Mouse (Mus musculus): Measurements from ENCODE around the gene Ibsp. TPM values are rescaled to one million over a fixed set of nuclear protein-coding genes. Genes with fewer than 3 reads are reported as not detected.
A peak's percentile ranks its signal among the peaks of the same experiment; 100 is the strongest.

Ibsp gene
- 0.20 and 0.28 TPM in 2 replicates for polyA plus RNA-seq (2016; fragmentation: Nextera tagmentation; extraction: Ambion mirVana)

GRCm38 (mm10) chr5:104298994-104299393 lies at the start of gene Ibsp:
Gene Ibsp (plus strand): TSS chr5:104299171.
- Histone ChIP-seq H3K4me1 (peaks cover 5% of the 10 kb centered on the region), H3K27me3 (replicated peaks; ENCODE audit: low read depth, poor library complexity, severe bottlenecking) (no peaks in the 10 kb centered on the region), H3K9me3 (no peaks in the 10 kb centered on the region), H3K36me3 (replicated peaks) (no peaks in the 10 kb centered on the region), H3K4me3 (no peak within 1 kb of the TSS), H3K27ac (replicated peaks) (no peak within 1 kb of the TSS)
- 65% methylated on average over 6 of the region's 6 CpGs for WGBS
- no peak for DNase-seq (ENCODE audit: low spot score)

- Histone ChIP-seq H3K36me3 (replicated peaks) (no peaks in the 10 kb centered on the region), H3K4me1 (0 out of 2 replicates have a peak, but pooled peaks cover 3% of the 10 kb centered on the region), H3K27ac (replicated peaks) (no peak overlapping the region), H3K9me3 (no peaks in the 10 kb centered on the region), H3K27me3 (replicated peaks; ENCODE audit: low read depth, poor library complexity, severe bottlenecking) (no peaks in the 10 kb centered on the region), H3K4me3 (no peak overlapping the region)
- no peak for DNase-seq (ENCODE audit: low spot score)
- WGBS = 85% methylated on average over 5 of the region's 5 CpGs
Measured at GRCm38 (mm10) chr5:104251811-104252210, 47.2 kb upstream of the Ibsp start.

- WGBS = 76% methylated on average over 3 of the region's 3 CpGs
- H3K27me3 ChIP-seq (replicated peaks; ENCODE audit: low read depth, poor library complexity, severe bottlenecking) = no peaks in the 10 kb centered on the region
- DNase-seq (ENCODE audit: low spot score) = no peak
- no peak overlapping the region for H3K27ac ChIP-seq (replicated peaks)
- no peaks in the 10 kb centered on the region for H3K9me3 ChIP-seq
- 0 out of 2 replicates have a peak, but pooled peaks cover 3% of the 10 kb centered on the region for H3K4me1 ChIP-seq
- no peaks in the 10 kb centered on the region for H3K36me3 ChIP-seq (replicated peaks)
- no peak overlapping the region for H3K4me3 ChIP-seq
Measured at GRCm38 (mm10) chr5:104256585-104256984, 42.4 kb upstream of the Ibsp start.

- Histone ChIP-seq H3K27me3 (replicated peaks; ENCODE audit: low read depth, poor library complexity, severe bottlenecking) (no peaks in the 10 kb centered on the region), H3K4me1 (no peaks in the 10 kb centered on the region), H3K36me3 (replicated peaks) (no peaks in the 10 kb centered on the region), H3K27ac (replicated peaks) (no peak overlapping the region), H3K4me3 (no peak overlapping the region), H3K9me3 (no peaks in the 10 kb centered on the region)
- 77% methylated on average over 4 of the region's 4 CpGs for WGBS
- no peak for DNase-seq (ENCODE audit: low spot score)
Measured at GRCm38 (mm10) chr5:104261908-104262461, 37.0 kb upstream of the Ibsp start.

- Histone ChIP-seq H3K4me3 (no peak overlapping the region), H3K9me3 (no peaks in the 10 kb centered on the region), H3K36me3 (replicated peaks) (no peaks in the 10 kb centered on the region), H3K4me1 (no peaks in the 10 kb centered on the region), H3K27ac (replicated peaks) (no peak overlapping the region), H3K27me3 (replicated peaks; ENCODE audit: low read depth, poor library complexity, severe bottlenecking) (no peaks in the 10 kb centered on the region)
- no peak for DNase-seq (ENCODE audit: low spot score)
- WGBS = 90% methylated on average over 13 of the region's 13 CpGs
Measured at GRCm38 (mm10) chr5:104263014-104263776, 35.8 kb upstream of the Ibsp start.

- no peak overlapping the region for H3K27ac ChIP-seq (replicated peaks)
- 44% methylated on average over 6 of the region's 6 CpGs for WGBS
- no peak overlapping the region for H3K4me3 ChIP-seq
- no peaks in the 10 kb centered on the region for H3K27me3 ChIP-seq (replicated peaks; ENCODE audit: low read depth, poor library complexity, severe bottlenecking)
- H3K4me1 ChIP-seq = peaks cover 6% of the 10 kb centered on the region
- DNase-seq (ENCODE audit: low spot score) = peak; percentile 58
- no peaks in the 10 kb centered on the region for H3K9me3 ChIP-seq
- no peaks in the 10 kb centered on the region for H3K36me3 ChIP-seq (replicated peaks)
Measured at GRCm38 (mm10) chr5:104294201-104294600, 4.8 kb upstream of the Ibsp start.

- Histone ChIP-seq H3K4me3 (no peak overlapping the region), H3K36me3 (replicated peaks) (no peaks in the 10 kb centered on the region), H3K4me1 (no peaks in the 10 kb centered on the region), H3K9me3 (no peaks in the 10 kb centered on the region), H3K27ac (replicated peaks) (no peak overlapping the region), H3K27me3 (replicated peaks; ENCODE audit: low read depth, poor library complexity, severe bottlenecking) (no peaks in the 10 kb centered on the region)
- no peak for DNase-seq (ENCODE audit: low spot score)
- WGBS = 58% methylated on average over 1 of the region's 1 CpGs
Measured at GRCm38 (mm10) chr5:104314073-104314472, 15.1 kb downstream of the Ibsp start.

GRCm38 (mm10) chr5:104325029-104325428 lies 26.1 kb downstream of the Ibsp start, which contains the start of gene Mepe:
Gene Mepe (plus strand): TSS chr5:104325329.
- DNase-seq (ENCODE audit: low spot score) = no peak
- H3K36me3 ChIP-seq (replicated peaks) = no peaks in the 10 kb centered on the region
- no peaks in the 10 kb centered on the region for H3K27me3 ChIP-seq (replicated peaks; ENCODE audit: low read depth, poor library complexity, severe bottlenecking)
- H3K9me3 ChIP-seq = no peaks in the 10 kb centered on the region
- H3K4me1 ChIP-seq = no peaks in the 10 kb centered on the region
- no peak within 1 kb of the TSS for H3K27ac ChIP-seq (replicated peaks)
- 90% methylated on average over 6 of the region's 6 CpGs for WGBS
- no peak within 1 kb of the TSS for H3K4me3 ChIP-seq

- Histone ChIP-seq H3K36me3 (replicated peaks) (no peaks in the 10 kb centered on the region), H3K27me3 (replicated peaks; ENCODE audit: low read depth, poor library complexity, severe bottlenecking) (no peaks in the 10 kb centered on the region), H3K9me3 (no peaks in the 10 kb centered on the region), H3K4me1 (no peaks in the 10 kb centered on the region), H3K27ac (replicated peaks) (no peak overlapping the region), H3K4me3 (no peak overlapping the region)
- no peak for DNase-seq (ENCODE audit: low spot score)
- WGBS = 78% methylated on average over 4 of the region's 4 CpGs
Measured at GRCm38 (mm10) chr5:104326884-104327283, 27.9 kb downstream of the Ibsp start.

- Histone ChIP-seq H3K4me1 (no peaks in the 10 kb centered on the region), H3K9me3 (no peaks in the 10 kb centered on the region), H3K36me3 (replicated peaks) (no peaks in the 10 kb centered on the region), H3K27ac (replicated peaks) (no peak overlapping the region), H3K4me3 (no peak overlapping the region), H3K27me3 (replicated peaks; ENCODE audit: low read depth, poor library complexity, severe bottlenecking) (no peaks in the 10 kb centered on the region)
- DNase-seq (ENCODE audit: low spot score) = no peak
- 84% methylated on average over 8 of the region's 8 CpGs for WGBS
Measured at GRCm38 (mm10) chr5:104327389-104327788, 28.4 kb downstream of the Ibsp start.

GRCm38 (mm10) chr5:104327876-104328275 lies 28.9 kb downstream of the Ibsp start:
- no peaks in the 10 kb centered on the region for H3K9me3 ChIP-seq
- H3K4me3 ChIP-seq = no peak overlapping the region
- H3K36me3 ChIP-seq (replicated peaks) = no peaks in the 10 kb centered on the region
- no peak overlapping the region for H3K27ac ChIP-seq (replicated peaks)
- no peaks in the 10 kb centered on the region for H3K27me3 ChIP-seq (replicated peaks; ENCODE audit: low read depth, poor library complexity, severe bottlenecking)
- DNase-seq (ENCODE audit: low spot score) = no peak
- peaks cover under 1% of the 10 kb centered on the region; the same call in 1 of the 2 replicates for H3K4me1 ChIP-seq

GRCm38 (mm10) chr5:104328317-104328850 lies 29.4 kb downstream of the Ibsp start:
- Histone ChIP-seq H3K4me1 (peaks cover 5% of the 10 kb centered on the region; the same call in 1 of the 2 replicates), H3K27me3 (replicated peaks; ENCODE audit: low read depth, poor library complexity, severe bottlenecking) (no peaks in the 10 kb centered on the region), H3K9me3 (no peaks in the 10 kb centered on the region), H3K27ac (replicated peaks) (no peak overlapping the region), H3K4me3 (no peak overlapping the region), H3K36me3 (replicated peaks) (no peaks in the 10 kb centered on the region)
- WGBS = 77% methylated on average over 4 of the region's 4 CpGs
- DNase-seq (ENCODE audit: low spot score) = no peak

GRCm38 (mm10) chr5:104329381-104329780 lies 30.4 kb downstream of the Ibsp start:
- H3K36me3 ChIP-seq (replicated peaks) = no peaks in the 10 kb centered on the region
- H3K9me3 ChIP-seq = no peaks in the 10 kb centered on the region
- H3K4me1 ChIP-seq = peaks cover 5% of the 10 kb centered on the region; the same call in 1 of the 2 replicates
- no peaks in the 10 kb centered on the region for H3K27me3 ChIP-seq (replicated peaks; ENCODE audit: low read depth, poor library complexity, severe bottlenecking)
- no peak for DNase-seq (ENCODE audit: low spot score)
- WGBS = 81% methylated on average over 5 of the region's 5 CpGs
- no peak overlapping the region for H3K27ac ChIP-seq (replicated peaks)
- H3K4me3 ChIP-seq = no peak overlapping the region
